Mouse (Mus musculus): ENCODE measurements at regions not wholly inside any gene's neighbourhood (a gene's known extent, or its start where the extent isn't known, plus 50 kb on each side); places are given as distances from the start of the nearest gene placed in this dataset.

DNA sequence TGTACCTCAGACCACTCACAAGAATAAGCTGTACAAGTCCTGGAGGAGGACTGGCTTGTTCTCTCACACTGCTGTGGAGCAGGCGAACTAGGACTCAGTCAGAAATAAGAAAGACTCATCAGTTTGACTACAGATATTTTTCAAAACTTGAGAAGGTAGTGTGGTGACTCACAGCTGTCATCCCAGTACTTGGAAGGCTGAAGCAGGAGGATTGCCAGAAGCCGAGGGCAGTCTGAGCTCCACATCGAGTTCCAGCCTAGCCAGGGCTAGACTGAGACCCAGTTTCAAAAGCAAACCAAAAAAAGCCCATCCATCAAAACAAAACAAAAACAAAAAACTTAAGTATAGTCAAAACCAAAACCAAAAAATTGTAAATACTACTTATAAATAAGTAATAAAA lies 197.8 kb upstream of the Mkln1 start:
- H3K27ac ChIP-seq (ENCODE audit: low read length): no peak overlapping the region

DNA sequence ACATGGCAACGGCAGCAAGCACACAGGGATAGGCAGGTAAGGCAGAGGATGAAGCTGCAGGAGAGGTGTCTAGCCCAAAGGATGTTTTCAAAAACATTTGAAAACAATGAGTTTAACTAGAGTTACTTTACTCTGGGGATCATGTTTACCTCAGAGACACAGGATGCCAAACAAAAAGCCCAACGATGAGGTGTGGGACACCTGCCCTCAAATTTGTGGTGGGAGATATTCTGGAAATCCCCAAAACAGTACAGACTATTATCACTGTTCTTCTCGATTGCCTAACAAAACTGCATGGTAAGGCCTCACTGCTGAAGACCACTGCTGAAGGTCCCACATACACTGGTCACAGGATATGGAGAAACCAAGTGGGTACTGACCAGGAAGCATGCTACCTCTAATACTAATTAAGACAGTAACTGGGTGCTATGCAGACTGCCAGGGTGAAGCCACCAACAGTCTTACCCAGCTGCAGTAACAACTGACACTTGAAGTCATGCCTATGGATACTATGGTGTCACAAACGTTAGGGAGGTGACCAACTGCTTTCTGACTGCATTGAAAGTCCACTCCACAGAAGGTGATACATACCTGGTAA lies 197.1 kb upstream of the Mkln1 start:
- no peak for ATAC-seq (replicated peaks; ENCODE audit: extremely low read depth, insufficient read depth, low FRiP score)
- Histone ChIP-seq H3K4me2 (ENCODE audit: low read depth, low read length) (no peak overlapping the region), H3K27me3 (ENCODE audit: control insufficient read depth, insufficient read depth, low read length) (no peaks in the 10 kb centered on the region), H3K4me3 (ENCODE audit: low read length) (no peak overlapping the region), H3K9ac (ENCODE audit: low read length) (no peak overlapping the region), H3K4me1 (ENCODE audit: control insufficient read depth, insufficient read depth, low read length) (no peaks in the 10 kb centered on the region), H3K9me3 (replicated peaks; ENCODE audit: control insufficient read depth, low read length) (no peaks in the 10 kb centered on the region), H3K36me3 (ENCODE audit: control insufficient read depth, insufficient read depth) (no peaks in the 10 kb centered on the region), H3K27ac (ENCODE audit: low read length) (no peak overlapping the region)
- WGBS: 77% methylated on average over 4 of the region's 4 CpGs

More for the DNA sequence above, 197.8 kb upstream of the Mkln1 start:
- Histone ChIP-seq H3K4me2 (ENCODE audit: low read depth, low read length) (no peak overlapping the region), H3K4me1 (ENCODE audit: control insufficient read depth, insufficient read depth, low read length) (peaks cover 3% of the 10 kb centered on the region), H3K9ac (ENCODE audit: low read length) (no peak overlapping the region), H3K4me3 (ENCODE audit: low read length) (no peak overlapping the region), H3K36me3 (ENCODE audit: control insufficient read depth, insufficient read depth) (no peaks in the 10 kb centered on the region), H3K9me3 (replicated peaks; ENCODE audit: control insufficient read depth, low read length) (no peaks in the 10 kb centered on the region), H3K27me3 (ENCODE audit: control insufficient read depth, insufficient read depth, low read length) (no peaks in the 10 kb centered on the region)
- no peak for ATAC-seq (replicated peaks; ENCODE audit: extremely low read depth, insufficient read depth, low FRiP score)
- WGBS: 78% methylated on average over 3 of the region's 3 CpGs

DNA sequence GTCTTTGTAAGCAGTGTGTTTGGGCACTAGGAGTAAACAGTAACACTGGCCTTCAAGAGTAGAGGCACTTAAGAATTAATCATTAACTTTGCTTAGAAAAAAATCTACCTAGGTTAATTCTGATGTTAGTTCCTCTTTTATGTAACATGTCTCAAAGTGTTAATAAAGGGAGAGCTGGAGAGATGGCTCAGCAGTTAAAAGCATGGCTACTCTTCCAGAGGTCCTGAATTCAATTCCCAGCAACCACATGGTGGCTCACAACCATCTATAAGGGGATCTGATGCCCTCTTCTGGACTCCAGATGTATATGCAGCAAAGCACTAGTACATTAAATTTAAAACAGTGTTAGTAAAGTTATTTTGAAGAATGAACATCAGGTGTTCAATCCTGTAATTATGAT lies 195.9 kb upstream of the Mkln1 start:
- Histone ChIP-seq H3K9ac (ENCODE audit: low read length) (no peak overlapping the region), H3K27me3 (ENCODE audit: control insufficient read depth, insufficient read depth, low read length) (no peaks in the 10 kb centered on the region), H3K36me3 (ENCODE audit: control insufficient read depth, insufficient read depth) (no peaks in the 10 kb centered on the region), H3K27ac (ENCODE audit: low read length) (no peak overlapping the region), H3K4me1 (ENCODE audit: control insufficient read depth, insufficient read depth, low read length) (no peaks in the 10 kb centered on the region), H3K4me2 (ENCODE audit: low read depth, low read length) (no peak overlapping the region), H3K4me3 (ENCODE audit: low read length) (no peak overlapping the region), H3K9me3 (replicated peaks; ENCODE audit: control insufficient read depth, low read length) (no peaks in the 10 kb centered on the region)
- ATAC-seq (replicated peaks; ENCODE audit: extremely low read depth, insufficient read depth, low FRiP score): no peak

DNA sequence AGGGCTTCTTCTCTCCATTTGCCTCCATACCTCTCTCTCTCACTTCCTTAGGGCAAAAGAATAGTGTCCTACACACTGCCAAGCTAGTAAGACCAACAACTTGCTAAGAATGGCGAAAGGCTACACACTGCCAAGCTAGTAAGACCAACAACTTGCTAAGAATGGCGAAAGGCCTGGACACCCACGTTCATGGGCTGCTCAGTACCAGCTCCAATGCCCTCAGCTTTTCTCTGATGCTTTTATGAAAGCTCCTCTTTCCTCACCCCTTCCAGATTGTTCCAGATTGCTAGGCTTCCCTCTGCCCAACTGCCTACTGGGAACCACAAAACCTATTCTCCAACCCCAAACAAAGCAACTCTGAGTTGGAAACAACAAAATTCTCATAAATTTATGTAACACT lies 194.1 kb upstream of the Mkln1 start:
- 82% methylated on average over 3 of the region's 3 CpGs for WGBS
- Histone ChIP-seq H3K27ac (ENCODE audit: low read length) (no peak overlapping the region), H3K4me1 (ENCODE audit: control insufficient read depth, insufficient read depth, low read length) (no peaks in the 10 kb centered on the region), H3K36me3 (ENCODE audit: control insufficient read depth, insufficient read depth) (no peaks in the 10 kb centered on the region), H3K9ac (ENCODE audit: low read length) (no peak overlapping the region), H3K9me3 (replicated peaks; ENCODE audit: control insufficient read depth, low read length) (no peaks in the 10 kb centered on the region), H3K27me3 (ENCODE audit: control insufficient read depth, insufficient read depth, low read length) (no peaks in the 10 kb centered on the region), H3K4me3 (ENCODE audit: low read length) (no peak overlapping the region), H3K4me2 (ENCODE audit: low read depth, low read length) (no peak overlapping the region)
- ATAC-seq (replicated peaks; ENCODE audit: extremely low read depth, insufficient read depth, low FRiP score): no peak

- H3K4me2 ChIP-seq (ENCODE audit: low read depth, low read length): no peak overlapping the region
- H3K27ac ChIP-seq (ENCODE audit: low read length): no peak overlapping the region
- no peak overlapping the region for H3K4me3 ChIP-seq (ENCODE audit: low read length)
- 79% methylated on average over 4 of the region's 4 CpGs for WGBS
- ATAC-seq (replicated peaks; ENCODE audit: extremely low read depth, insufficient read depth, low FRiP score): no peak
- H3K9me3 ChIP-seq (replicated peaks; ENCODE audit: control insufficient read depth, low read length): no peaks in the 10 kb centered on the region
- H3K9ac ChIP-seq (ENCODE audit: low read length): no peak overlapping the region
- no peaks in the 10 kb centered on the region for H3K36me3 ChIP-seq (ENCODE audit: control insufficient read depth, insufficient read depth)
- H3K4me1 ChIP-seq (ENCODE audit: control insufficient read depth, insufficient read depth, low read length): no peaks in the 10 kb centered on the region
- no peaks in the 10 kb centered on the region for H3K27me3 ChIP-seq (ENCODE audit: control insufficient read depth, insufficient read depth, low read length)
These were observed 193.7 kb upstream of the Mkln1 start for GRCm38 (mm10) chr6:31204839-31205238.

GRCm38 (mm10) chr6:31206106-31206505 lies 192.4 kb upstream of the Mkln1 start:
- Histone ChIP-seq H3K4me3 (ENCODE audit: low read length) (no peak overlapping the region), H3K27me3 (ENCODE audit: control insufficient read depth, insufficient read depth, low read length) (no peaks in the 10 kb centered on the region), H3K9me3 (replicated peaks; ENCODE audit: control insufficient read depth, low read length) (no peaks in the 10 kb centered on the region), H3K27ac (ENCODE audit: low read length) (no peak overlapping the region), H3K36me3 (ENCODE audit: control insufficient read depth, insufficient read depth) (no peaks in the 10 kb centered on the region), H3K4me2 (ENCODE audit: low read depth, low read length) (no peak overlapping the region), H3K4me1 (ENCODE audit: control insufficient read depth, insufficient read depth, low read length) (no peaks in the 10 kb centered on the region), H3K9ac (ENCODE audit: low read length) (no peak overlapping the region)
- WGBS: 75% methylated on average over 7 of the region's 7 CpGs
- no peak for ATAC-seq (replicated peaks; ENCODE audit: extremely low read depth, insufficient read depth, low FRiP score)

DNA sequence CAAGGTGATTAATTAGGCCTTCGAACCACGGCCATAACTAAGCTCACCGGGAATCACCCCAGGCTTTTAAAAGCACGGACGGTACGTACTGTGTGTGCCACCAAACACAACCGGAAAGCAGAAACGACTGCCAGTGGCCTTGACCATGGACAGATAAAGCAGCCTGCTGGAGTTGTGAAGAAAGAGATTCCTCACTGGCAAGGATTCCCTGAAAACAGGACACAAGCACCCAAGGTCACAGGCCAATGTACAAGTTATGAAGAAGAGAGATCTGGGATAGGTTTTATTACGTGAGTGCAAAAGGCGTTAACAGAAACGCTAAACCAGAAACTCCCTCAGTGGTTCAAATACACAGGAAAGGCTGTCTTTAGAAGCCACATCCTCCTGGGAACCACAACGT lies 191.3 kb upstream of the Mkln1 start:
- no peak overlapping the region for H3K9ac ChIP-seq (ENCODE audit: low read length)
- no peak for ATAC-seq (replicated peaks; ENCODE audit: extremely low read depth, insufficient read depth, low FRiP score)
- H3K27me3 ChIP-seq (ENCODE audit: control insufficient read depth, insufficient read depth, low read length): no peaks in the 10 kb centered on the region
- H3K36me3 ChIP-seq (ENCODE audit: control insufficient read depth, insufficient read depth): no peaks in the 10 kb centered on the region
- H3K4me1 ChIP-seq (ENCODE audit: control insufficient read depth, insufficient read depth, low read length): no peaks in the 10 kb centered on the region
- H3K4me2 ChIP-seq (ENCODE audit: low read depth, low read length): no peak overlapping the region
- WGBS: 78% methylated on average over 12 of the region's 12 CpGs
- H3K9me3 ChIP-seq (replicated peaks; ENCODE audit: control insufficient read depth, low read length): no peaks in the 10 kb centered on the region
- H3K4me3 ChIP-seq (ENCODE audit: low read length): no peak overlapping the region
- H3K27ac ChIP-seq (ENCODE audit: low read length): no peak overlapping the region

DNA sequence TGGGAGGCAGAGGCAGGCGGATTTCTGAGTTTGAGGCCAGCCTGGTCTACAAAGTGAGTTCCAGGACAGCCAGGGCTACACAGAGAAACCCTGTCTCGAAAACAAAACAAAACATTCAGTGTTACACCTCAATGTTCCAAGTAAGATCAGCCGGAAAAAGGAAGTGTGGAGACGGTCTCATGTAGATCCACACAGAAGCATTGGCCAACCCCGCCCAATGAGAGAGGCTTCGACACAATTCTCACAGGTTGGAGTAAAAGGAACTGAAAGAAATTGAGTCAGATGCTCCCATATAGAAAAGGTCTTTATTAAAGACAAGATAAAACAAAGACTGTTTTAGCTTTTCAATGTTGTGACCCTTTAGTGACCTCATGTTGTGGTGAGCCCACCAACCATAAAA lies 190.3 kb upstream of the Mkln1 start:
- H3K9ac ChIP-seq (ENCODE audit: low read length): no peak overlapping the region
- no peaks in the 10 kb centered on the region; the same call in 1 of the 2 replicates for H3K27me3 ChIP-seq (ENCODE audit: control insufficient read depth, insufficient read depth, low read length)
- 88% methylated on average over 6 of the region's 6 CpGs for WGBS
- H3K36me3 ChIP-seq (ENCODE audit: control insufficient read depth, insufficient read depth): no peaks in the 10 kb centered on the region
- no peak for ATAC-seq (replicated peaks; ENCODE audit: extremely low read depth, insufficient read depth, low FRiP score)
- no peak overlapping the region for H3K27ac ChIP-seq (ENCODE audit: low read length)
- H3K4me3 ChIP-seq (ENCODE audit: low read length): no peak overlapping the region
- H3K4me2 ChIP-seq (ENCODE audit: low read depth, low read length): no peak overlapping the region
- H3K9me3 ChIP-seq (replicated peaks; ENCODE audit: control insufficient read depth, low read length): no peaks in the 10 kb centered on the region
- H3K4me1 ChIP-seq (ENCODE audit: control insufficient read depth, insufficient read depth, low read length): no peaks in the 10 kb centered on the region

- ATAC-seq (replicated peaks; ENCODE audit: extremely low read depth, insufficient read depth, low FRiP score): no peak
- H3K36me3 ChIP-seq (ENCODE audit: control insufficient read depth, insufficient read depth): no peaks in the 10 kb centered on the region
- no peak overlapping the region for H3K9ac ChIP-seq (ENCODE audit: low read length)
- no peaks in the 10 kb centered on the region; the same call in 1 of the 2 replicates for H3K27me3 ChIP-seq (ENCODE audit: control insufficient read depth, insufficient read depth, low read length)
- no peaks in the 10 kb centered on the region for H3K9me3 ChIP-seq (replicated peaks; ENCODE audit: control insufficient read depth, low read length)
- no peak overlapping the region for H3K27ac ChIP-seq (ENCODE audit: low read length)
- no peak overlapping the region for H3K4me3 ChIP-seq (ENCODE audit: low read length)
- 71% methylated on average over 15 of the region's 15 CpGs for WGBS
- H3K4me2 ChIP-seq (ENCODE audit: low read depth, low read length): no peak overlapping the region
- H3K4me1 ChIP-seq (ENCODE audit: control insufficient read depth, insufficient read depth, low read length): no peaks in the 10 kb centered on the region
These were observed 189.0 kb upstream of the Mkln1 start for GRCm38 (mm10) chr6:31209411-31210139.

Measured in heart, embryonic 16.5 days (tissue).